In the genomic region with DNA sequence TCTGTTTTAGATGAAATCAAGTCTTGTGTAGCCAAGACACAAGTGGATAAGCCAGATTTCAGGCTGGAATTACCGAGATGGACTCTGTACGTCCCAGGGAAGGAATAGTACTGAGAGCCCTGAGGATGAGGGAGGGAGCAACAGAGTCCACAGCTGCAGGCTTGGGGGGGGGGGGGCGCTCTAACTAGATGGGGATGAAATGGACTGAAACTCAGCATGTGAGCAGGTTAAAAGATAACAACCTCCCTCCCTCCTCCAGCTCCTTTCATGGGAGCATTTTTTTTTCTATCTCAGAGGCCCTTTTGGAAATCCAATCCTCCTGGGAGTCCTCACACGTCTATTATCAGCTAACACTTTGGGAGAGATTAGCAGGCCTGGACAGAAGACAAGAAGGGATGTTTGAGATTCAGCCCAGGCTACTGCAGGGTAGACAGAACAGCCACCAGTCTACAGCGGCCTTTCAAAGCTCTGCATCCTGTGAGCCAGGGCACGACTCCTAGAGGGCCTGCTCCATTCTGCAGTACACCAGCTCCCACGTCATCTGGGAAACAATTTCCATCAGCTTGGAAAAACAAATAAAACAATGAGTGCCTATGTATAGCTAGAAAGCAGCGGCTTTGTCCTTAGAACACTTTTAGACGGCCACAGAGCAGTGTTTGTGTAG, we compare ENCODE assay signal across 14 mouse cellular contexts. TPM values are rescaled to one million over a fixed set of nuclear protein-coding genes. Genes with fewer than 3 reads are reported as not detected.
DNase-seq lines count a peak whose midpoint lies in the region; ATAC-seq and TF ChIP-seq lines count a peak whose summit lies in the region.
"Had no signal": no experiment of that assay in that cellular context is flagged by ENCODE, and none has a peak within 500 bp of the region (broad histone marks: within the 10 kb centered on the region; RNA-seq: fewer than 3 reads in every experiment).

No protein-coding gene starts in this region.

- H3K4me2 ChIP-seq in forebrain, embryonic 12.5 days: no peak overlapping the region
- H3K4me2 ChIP-seq in forebrain, embryonic 16.5 days (ENCODE audit: low read length): no peak overlapping the region
- no peak overlapping the region for H3K4me2 ChIP-seq in hindbrain, embryonic 11.5 days (replicated peaks; ENCODE audit: low read depth, low read length)
- no peak overlapping the region for H3K4me2 ChIP-seq in hindbrain, embryonic 13.5 days
- H3K4me2 ChIP-seq in liver, postnatal 0 days (ENCODE audit: low read depth, low read length): no peak overlapping the region
- H3K4me2 ChIP-seq in liver, embryonic 11.5 days: no peak overlapping the region
- no peak overlapping the region for H3K4me2 ChIP-seq in midbrain, embryonic 15.5 days
- H3K4me2 ChIP-seq: embryonic facial prominence, embryonic 15.5 days; neural tube, embryonic 15.5 days had no signal

- no peak overlapping the region for H3K4me3 ChIP-seq in forebrain, embryonic 12.5 days (replicated peaks)
- H3K4me3 ChIP-seq in forebrain, embryonic 16.5 days (replicated peaks; ENCODE audit: low read length): no peak overlapping the region
- H3K4me3 ChIP-seq in hindbrain, embryonic 11.5 days (ENCODE audit: low read depth, low read length): no peak overlapping the region
- no peak overlapping the region for H3K4me3 ChIP-seq in hindbrain, embryonic 13.5 days
- no peak overlapping the region for H3K4me3 ChIP-seq in liver, postnatal 0 days (ENCODE audit: low read depth, low read length)
- H3K4me3 ChIP-seq in liver, embryonic 11.5 days (ENCODE audit: low read depth, low read length): no peak overlapping the region
- no peak overlapping the region for H3K4me3 ChIP-seq in midbrain, embryonic 15.5 days
- H3K4me3 ChIP-seq: embryonic facial prominence, embryonic 15.5 days; neural tube, embryonic 15.5 days had no signal

- no peak for TF ChIP-seq EP300 in liver, postnatal 0 days (IDR thresholded peaks at IDR 0.05; ENCODE audit: low read depth)

- 17% methylated on average over 9 of the region's 9 CpGs for WGBS in forebrain, embryonic 12.5 days
- 26% methylated on average over 9 of the region's 9 CpGs for WGBS in forebrain, embryonic 16.5 days
- WGBS in hindbrain, embryonic 11.5 days: 31% methylated on average over 9 of the region's 9 CpGs
- 35% methylated on average over 9 of the region's 9 CpGs for WGBS in hindbrain, embryonic 13.5 days
- 40% methylated on average over 9 of the region's 9 CpGs for WGBS in liver, postnatal 0 days (ENCODE audit: insufficient replicate concordance)
- 36% methylated on average over 9 of the region's 9 CpGs for WGBS in liver, embryonic 11.5 days
- 19% methylated on average over 9 of the region's 9 CpGs for WGBS in midbrain, embryonic 15.5 days

- DNase-seq in hindbrain, embryonic 11.5 days (ENCODE audit: low spot score): no peak
- no peak for DNase-seq in liver, postnatal 0 days
- no peak for DNase-seq in liver, embryonic 11.5 days (ENCODE audit: low spot score)
- DNase-seq in testis, postnatal 10 days (ENCODE audit: low spot score): no peak
- DNase-seq: adrenal gland, postnatal 10 days; cerebellum, postnatal 25 days; kidney, postnatal 14 days; thymus, adult 18-20 months had no signal

- H3K9me3 ChIP-seq in forebrain, embryonic 12.5 days: no peaks in the 10 kb centered on the region
- H3K9me3 ChIP-seq in forebrain, embryonic 16.5 days (ENCODE audit: control insufficient read depth, low read length): no peaks in the 10 kb centered on the region
- H3K9me3 ChIP-seq in hindbrain, embryonic 11.5 days (ENCODE audit: control insufficient read depth, low read length): no peaks in the 10 kb centered on the region
- H3K9me3 ChIP-seq in hindbrain, embryonic 13.5 days: no peaks in the 10 kb centered on the region
- H3K9me3 ChIP-seq in liver, postnatal 0 days (ENCODE audit: low read length): no peaks in the 10 kb centered on the region
- H3K9me3 ChIP-seq in liver, embryonic 11.5 days (ENCODE audit: control insufficient read depth, low read length): no peaks in the 10 kb centered on the region
- H3K9me3 ChIP-seq in midbrain, embryonic 15.5 days: no peaks in the 10 kb centered on the region
- H3K9me3 ChIP-seq: embryonic facial prominence, embryonic 15.5 days; neural tube, embryonic 15.5 days had no signal

- H3K9ac ChIP-seq in forebrain, embryonic 12.5 days: no peak overlapping the region
- no peak overlapping the region for H3K9ac ChIP-seq in forebrain, embryonic 16.5 days (replicated peaks; ENCODE audit: low read depth, low read length)
- H3K9ac ChIP-seq in hindbrain, embryonic 11.5 days (ENCODE audit: low read depth, low read length): 0 out of 2 replicates have a peak overlapping the region, but pooled peaks have one; percentile 7
- no peak overlapping the region for H3K9ac ChIP-seq in hindbrain, embryonic 13.5 days
- no peak overlapping the region for H3K9ac ChIP-seq in liver, postnatal 0 days (replicated peaks)
- H3K9ac ChIP-seq in liver, embryonic 11.5 days (ENCODE audit: low read depth, low read length): no peak overlapping the region
- no peak overlapping the region for H3K9ac ChIP-seq in midbrain, embryonic 15.5 days
- H3K9ac ChIP-seq: embryonic facial prominence, embryonic 15.5 days; neural tube, embryonic 15.5 days had no signal

- no peaks in the 10 kb centered on the region for H3K36me3 ChIP-seq in forebrain, embryonic 12.5 days (replicated peaks)
- H3K36me3 ChIP-seq in forebrain, embryonic 16.5 days (ENCODE audit: control insufficient read depth, insufficient read depth): no peaks in the 10 kb centered on the region
- no peaks in the 10 kb centered on the region for H3K36me3 ChIP-seq in hindbrain, embryonic 11.5 days (ENCODE audit: control insufficient read depth, insufficient read depth, low read length)
- no peaks in the 10 kb centered on the region for H3K36me3 ChIP-seq in hindbrain, embryonic 13.5 days
- no peaks in the 10 kb centered on the region for H3K36me3 ChIP-seq in liver, postnatal 0 days (replicated peaks; ENCODE audit: insufficient read depth, low read length)
- H3K36me3 ChIP-seq in liver, embryonic 11.5 days (ENCODE audit: control insufficient read depth, insufficient read depth, low read length): no peaks in the 10 kb centered on the region
- no peaks in the 10 kb centered on the region for H3K36me3 ChIP-seq in midbrain, embryonic 15.5 days (replicated peaks)
- H3K36me3 ChIP-seq: embryonic facial prominence, embryonic 15.5 days; neural tube, embryonic 15.5 days had no signal

- H3K27me3 ChIP-seq in forebrain, embryonic 12.5 days: peaks cover 35% of the 10 kb centered on the region
- H3K27me3 ChIP-seq in forebrain, embryonic 16.5 days (replicated peaks; ENCODE audit: control insufficient read depth, insufficient read depth, low read length): no peaks in the 10 kb centered on the region; the same call in 1 of the 2 replicates
- no peaks in the 10 kb centered on the region for H3K27me3 ChIP-seq in hindbrain, embryonic 11.5 days (ENCODE audit: control insufficient read depth, insufficient read depth, low read length)
- peaks cover 8% of the 10 kb centered on the region; the same call in 1 of the 2 replicates for H3K27me3 ChIP-seq in hindbrain, embryonic 13.5 days
- 0 out of 2 replicates have a peak, but pooled peaks cover 5% of the 10 kb centered on the region for H3K27me3 ChIP-seq in liver, postnatal 0 days (ENCODE audit: insufficient read depth, low read length)
- peaks cover 10% of the 10 kb centered on the region for H3K27me3 ChIP-seq in liver, embryonic 11.5 days (replicated peaks; ENCODE audit: control insufficient read depth, insufficient read depth, low read length)
- no peaks in the 10 kb centered on the region for H3K27me3 ChIP-seq in midbrain, embryonic 15.5 days (replicated peaks)
- H3K27me3 ChIP-seq: embryonic facial prominence, embryonic 15.5 days; neural tube, embryonic 15.5 days had no signal

- no peak for ATAC-seq in forebrain, embryonic 12.5 days (ENCODE audit: low FRiP score)
- no peak for ATAC-seq in forebrain, embryonic 16.5 days
- ATAC-seq in hindbrain, embryonic 11.5 days (ENCODE audit: low FRiP score): no peak
- ATAC-seq in hindbrain, embryonic 13.5 days (ENCODE audit: low FRiP score): no peak
- ATAC-seq in liver, postnatal 0 days: peak; percentile 17; the same call in 1 of the 2 replicates
- ATAC-seq in liver, embryonic 11.5 days (replicated peaks; ENCODE audit: low FRiP score): no peak
- no peak for ATAC-seq in midbrain, embryonic 15.5 days (replicated peaks)

- peaks cover 71% of the 10 kb centered on the region for H3K4me1 ChIP-seq in forebrain, embryonic 12.5 days
- H3K4me1 ChIP-seq in forebrain, embryonic 16.5 days (replicated peaks; ENCODE audit: control insufficient read depth, insufficient read depth, low read length): peaks cover 28% of the 10 kb centered on the region
- peaks cover 20% of the 10 kb centered on the region for H3K4me1 ChIP-seq in hindbrain, embryonic 11.5 days (replicated peaks; ENCODE audit: control insufficient read depth, insufficient read depth, low read length)
- H3K4me1 ChIP-seq in hindbrain, embryonic 13.5 days (replicated peaks): peaks cover 51% of the 10 kb centered on the region
- H3K4me1 ChIP-seq in liver, postnatal 0 days (ENCODE audit: insufficient read depth): peaks cover 29% of the 10 kb centered on the region
- H3K4me1 ChIP-seq in liver, embryonic 11.5 days (replicated peaks; ENCODE audit: control insufficient read depth, insufficient read depth, low read length): peaks cover 28% of the 10 kb centered on the region
- peaks cover 33% of the 10 kb centered on the region for H3K4me1 ChIP-seq in midbrain, embryonic 15.5 days

- H3K27ac ChIP-seq in forebrain, embryonic 12.5 days: 0 out of 2 replicates have a peak overlapping the region, but pooled peaks have one; percentile 25
- H3K27ac ChIP-seq in forebrain, embryonic 16.5 days (ENCODE audit: low read length): no peak overlapping the region
- H3K27ac ChIP-seq in hindbrain, embryonic 11.5 days (ENCODE audit: low read depth, low read length): no peak overlapping the region
- no peak overlapping the region for H3K27ac ChIP-seq in hindbrain, embryonic 13.5 days
- no peak overlapping the region; the same call in 1 of the 2 replicates for H3K27ac ChIP-seq in liver, postnatal 0 days (ENCODE audit: low read depth)
- H3K27ac ChIP-seq in liver, embryonic 11.5 days (ENCODE audit: low read depth, low read length): no peak overlapping the region
- H3K27ac ChIP-seq in midbrain, embryonic 15.5 days: peak overlapping the region; percentile 22; the same call in 1 of the 2 replicates
- H3K27ac ChIP-seq: embryonic facial prominence, embryonic 15.5 days; neural tube, embryonic 15.5 days had no signal

- TF ChIP-seq CTCF in liver, postnatal 0 days (IDR thresholded peaks at IDR 0.05; ENCODE audit: low read depth): no peak

RNA-seq across cellular contexts. Expression of a gene that starts 50.8 kb away (rescaled TPM):
- polyA plus RNA-seq in forebrain, embryonic 12.5 days (2016; fragmentation: Nextera tagmentation; extraction: Ambion mirVana): 5.0 and 6.5 TPM in 2 replicates
- 5.4 and 6.0 TPM in 2 replicates for polyA plus RNA-seq in forebrain, embryonic 16.5 days (2015; fragmentation: Nextera tagmentation; extraction: Ambion mirVana)
- 5.6 and 6.1 TPM in 2 replicates for polyA plus RNA-seq in hindbrain, embryonic 11.5 days (2014; fragmentation: Nextera tagmentation; extraction: Ambion mirVana)
- polyA plus RNA-seq in hindbrain, embryonic 13.5 days (2015; fragmentation: Nextera tagmentation; extraction: Ambion mirVana): 4.5 and 4.6 TPM in 2 replicates
- polyA plus RNA-seq in liver, postnatal 0 days (2015; fragmentation: Nextera tagmentation; extraction: Ambion mirVana): 4.4 and 5.7 TPM in 2 replicates
- 8.3 and 8.9 TPM in 2 replicates for polyA plus RNA-seq in liver, embryonic 11.5 days (2014; fragmentation: Nextera tagmentation; extraction: Ambion mirVana)
- polyA plus RNA-seq in midbrain, embryonic 15.5 days (2015; fragmentation: Nextera tagmentation; extraction: Ambion mirVana): 6.8 and 6.9 TPM in 2 replicates

Comparison
In these comparisons a context has a peak if more than half of its experiments do, and no peak if none do; other contexts are left out.
1. H3K27ac ChIP-seq: peak in forebrain, embryonic 12.5 days (single experiment) and midbrain, embryonic 15.5 days (single experiment); none in forebrain, embryonic 16.5 days (single experiment), hindbrain, embryonic 11.5 days (single experiment), hindbrain, embryonic 13.5 days (single experiment), liver, postnatal 0 days (single experiment) and liver, embryonic 11.5 days (single experiment).